Mouse (Mus musculus) R1 (cell line): Measurements from ENCODE around the gene 5031439G07Rik.

Experiments used
- DNase-seq: peaks from one replicate; pipeline ENCODE4 v3.0.0-alpha.2; 2018; ENCODE audit warnings: low read depth, low spot score

Gene 5031439G07Rik

DNA sequence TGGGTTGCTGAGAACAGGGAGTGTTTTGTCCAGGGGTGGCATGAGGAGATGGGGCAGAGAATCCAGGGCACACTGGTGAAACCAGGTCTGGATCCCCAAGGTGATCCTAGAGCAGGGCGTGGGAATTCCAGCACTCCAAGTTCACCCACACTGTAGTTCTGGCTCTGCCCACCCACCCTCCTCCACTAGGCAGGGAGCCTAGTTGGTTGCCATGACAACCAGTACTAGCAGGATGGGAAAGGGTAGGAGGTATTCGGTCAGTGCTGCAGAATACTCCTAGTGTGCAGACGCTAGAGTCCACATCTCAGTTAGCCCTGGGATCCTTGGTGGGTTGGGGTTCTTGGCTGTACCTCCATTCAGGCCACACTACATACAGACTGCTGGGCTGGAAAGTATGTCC lies 30.5 kb downstream of the 5031439G07Rik start:
- DNase-seq = peak; percentile 32

DNA sequence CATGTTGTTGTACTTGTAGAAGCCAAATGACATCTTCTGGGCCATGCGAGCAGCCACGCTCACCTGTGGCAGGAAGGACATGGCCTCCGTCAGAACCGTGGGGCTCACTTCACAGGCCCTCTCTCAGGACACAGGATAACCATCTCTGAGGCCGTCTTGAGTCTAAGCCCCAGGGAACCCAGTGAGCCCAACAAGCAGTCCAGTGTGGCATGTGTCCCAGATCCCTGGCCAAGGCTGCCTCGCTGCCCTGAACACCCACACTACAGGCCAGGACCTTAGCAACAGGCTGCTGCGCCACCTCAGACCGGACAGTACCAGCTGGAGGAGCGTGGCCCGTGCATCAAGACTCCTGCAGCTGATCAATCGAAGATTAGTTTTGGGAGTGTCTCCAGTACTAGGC lies 35.1 kb downstream of the 5031439G07Rik start:
- DNase-seq = no peak

DNA sequence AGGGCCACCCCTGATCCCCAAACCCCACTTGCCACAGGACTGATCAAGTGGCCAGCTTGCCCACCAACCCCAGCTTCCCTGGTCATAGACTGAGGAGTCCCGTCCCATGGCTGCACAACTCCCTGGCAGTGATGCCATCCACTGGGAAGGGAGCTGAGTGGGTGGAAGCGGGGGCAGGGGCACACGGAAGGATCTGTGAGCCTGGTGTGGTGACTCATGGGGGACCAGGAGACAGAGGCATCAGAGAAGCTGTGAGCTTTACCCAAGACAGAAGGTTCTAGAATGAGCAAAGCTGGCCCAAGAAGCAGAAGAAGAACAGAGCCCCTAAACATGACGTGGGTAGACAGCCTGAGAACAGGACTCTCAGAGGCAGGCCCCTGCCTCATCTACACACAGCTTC lies 38.3 kb downstream of the 5031439G07Rik start:
- DNase-seq = no peak

DNA sequence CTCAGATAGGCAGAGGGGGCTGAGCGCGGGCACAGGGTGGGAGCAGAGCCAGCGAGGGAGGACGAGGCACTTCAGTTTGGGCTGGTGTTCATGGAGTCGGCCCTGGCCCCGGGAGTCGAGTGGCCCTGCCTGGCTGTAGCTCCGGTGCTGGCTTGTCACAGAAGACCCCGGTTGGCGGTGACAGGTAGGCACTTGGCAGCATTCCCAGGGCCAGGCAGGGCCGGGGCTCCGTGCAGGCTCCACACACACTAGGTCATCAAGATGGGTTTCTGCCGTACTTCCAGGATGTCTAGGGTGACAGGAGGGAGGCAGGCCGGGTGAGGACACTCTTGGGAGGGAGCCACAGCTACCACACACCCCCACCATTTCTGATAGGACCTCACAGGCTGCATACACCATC lies 39.4 kb downstream of the 5031439G07Rik start:
- no peak for DNase-seq

DNA sequence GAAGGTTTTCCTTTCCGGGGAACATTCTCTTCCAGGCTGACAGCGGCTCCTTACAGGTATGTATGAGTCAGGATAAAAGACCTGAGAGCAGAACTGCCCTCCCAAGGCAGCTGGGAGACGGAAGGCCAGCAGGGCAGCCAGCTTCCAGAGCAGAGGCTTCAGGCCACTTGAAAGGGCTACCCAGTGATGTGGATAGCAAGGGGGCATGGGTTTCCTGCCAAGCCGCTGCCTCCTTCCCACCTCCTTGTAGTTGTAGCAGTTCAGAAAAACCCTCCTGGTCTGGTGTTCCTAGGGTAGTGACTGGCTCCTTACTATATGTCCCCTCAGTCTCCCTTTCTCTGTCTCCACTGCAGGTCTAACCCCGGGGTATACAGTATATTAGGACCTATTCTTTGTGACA lies 44.0 kb downstream of the 5031439G07Rik start:
- DNase-seq = no peak

DNA sequence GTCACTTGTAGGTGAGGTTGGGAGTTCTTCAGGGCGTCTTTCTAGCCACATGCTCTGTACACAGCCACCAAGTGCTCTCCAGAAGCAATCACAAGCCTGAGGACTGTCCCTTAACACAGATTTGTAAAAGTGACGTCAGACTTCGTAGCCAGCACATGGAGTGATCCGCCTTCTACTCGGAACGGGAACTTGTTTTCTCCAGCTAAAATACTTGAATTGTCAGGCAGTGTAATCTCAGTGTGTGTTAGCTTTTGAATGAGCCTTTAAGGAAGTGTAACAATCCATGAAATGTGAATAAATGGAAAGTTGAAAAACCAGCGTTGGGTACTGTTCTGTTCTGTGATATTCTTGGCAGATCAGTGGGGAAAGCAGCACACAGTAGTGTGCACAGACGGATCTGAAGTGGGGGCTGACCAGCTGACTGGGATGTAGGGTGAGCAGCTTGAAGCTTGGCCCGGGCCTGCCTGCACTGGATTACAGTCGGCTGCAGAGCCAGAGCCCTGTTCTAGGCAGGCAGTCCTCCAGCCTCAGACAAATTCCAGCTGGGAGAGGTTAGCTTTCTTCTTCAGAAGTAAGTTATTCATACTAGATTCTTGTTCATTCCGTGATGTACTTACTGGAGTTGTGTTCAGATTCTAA lies 45.6 kb downstream of the 5031439G07Rik start:
- DNase-seq = no peak

DNA sequence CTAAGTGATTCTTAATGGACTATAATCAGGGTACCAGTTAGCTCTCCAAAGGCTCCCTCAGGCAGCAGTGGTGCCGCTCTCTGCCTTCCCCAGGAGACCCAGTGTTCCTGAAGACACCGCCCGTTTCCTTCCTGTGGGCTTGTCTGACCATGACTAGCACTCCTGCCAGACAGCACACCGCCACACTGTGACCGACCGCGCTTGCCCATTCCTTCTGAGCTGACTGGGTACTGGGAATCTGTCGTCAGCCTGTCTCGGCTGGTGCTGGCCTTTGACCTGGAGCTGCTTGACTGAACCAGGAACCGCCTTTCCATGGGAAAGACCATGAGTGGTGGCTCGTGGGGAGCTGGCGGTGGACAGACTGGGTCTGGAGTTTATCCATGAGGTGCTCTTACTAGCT lies 48.2 kb downstream of the 5031439G07Rik start:
- peak; percentile 14 for DNase-seq

DNA sequence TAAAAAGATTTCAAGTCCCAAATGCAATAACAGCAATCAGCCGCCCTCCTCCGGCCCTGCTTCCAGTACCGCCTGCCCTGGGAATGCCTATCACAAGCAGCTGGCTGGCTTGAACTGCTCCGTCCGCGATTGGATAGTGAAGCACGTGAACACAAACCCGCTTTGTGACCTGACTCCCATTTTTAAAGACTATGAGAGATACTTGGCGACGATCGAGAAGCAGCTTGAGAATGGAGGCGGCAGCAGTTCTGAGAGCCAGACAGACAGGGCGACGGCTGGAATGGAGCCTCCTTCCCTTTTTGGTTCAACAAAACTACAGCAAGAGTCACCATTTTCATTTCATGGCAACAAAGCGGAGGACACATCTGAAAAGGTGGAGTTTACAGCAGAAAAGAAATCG lies 53.5 kb downstream of the 5031439G07Rik start:
- peak; percentile 27 for DNase-seq

DNA sequence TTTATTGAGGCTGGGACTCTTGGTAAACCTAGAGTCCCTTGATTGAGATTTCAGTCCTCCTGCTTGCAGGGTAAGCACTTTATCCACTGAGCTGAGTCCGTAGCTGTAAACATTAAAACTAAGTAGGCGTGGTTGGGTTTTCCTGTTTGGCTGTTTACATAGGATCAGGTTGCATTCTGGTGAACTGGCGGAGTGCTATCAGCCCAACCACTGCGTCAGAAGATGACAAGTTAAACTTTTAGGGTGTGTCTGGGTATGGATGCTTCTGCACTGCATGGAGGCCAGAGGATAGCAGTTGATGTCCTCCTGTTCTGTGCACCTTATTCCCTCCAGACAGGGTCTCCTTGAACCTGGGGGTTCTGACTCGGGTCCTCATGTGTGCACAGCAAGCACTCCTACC lies 56.0 kb downstream of the 5031439G07Rik start:
- peak; percentile 49 for DNase-seq

DNA sequence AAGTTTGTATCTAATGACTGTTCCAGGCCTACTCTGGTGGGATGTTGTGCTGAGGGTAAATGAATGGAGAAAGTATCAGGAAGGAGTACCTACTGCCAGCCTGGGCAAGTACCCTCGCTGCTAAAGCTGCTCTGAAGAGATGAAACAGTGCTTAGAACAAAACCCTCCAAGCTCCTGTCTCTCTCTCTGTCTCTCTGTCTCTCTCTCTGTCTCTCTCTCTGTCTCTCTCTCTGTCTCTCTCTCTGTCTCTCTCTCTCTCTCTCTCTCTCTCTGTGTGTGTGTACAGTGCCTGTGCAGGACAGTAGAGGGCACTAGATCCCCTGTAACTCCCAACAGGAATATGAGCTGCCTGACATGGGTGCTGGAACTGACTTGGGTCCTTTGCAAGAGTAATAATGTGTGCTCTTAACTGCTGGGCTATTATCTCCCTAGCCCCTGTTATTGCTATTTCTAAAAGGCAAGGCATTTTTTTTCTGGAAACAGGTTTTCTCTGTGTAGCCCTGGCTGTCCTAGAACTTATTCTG lies 62.8 kb downstream of the 5031439G07Rik start:
- DNase-seq = peak; percentile 39

DNA sequence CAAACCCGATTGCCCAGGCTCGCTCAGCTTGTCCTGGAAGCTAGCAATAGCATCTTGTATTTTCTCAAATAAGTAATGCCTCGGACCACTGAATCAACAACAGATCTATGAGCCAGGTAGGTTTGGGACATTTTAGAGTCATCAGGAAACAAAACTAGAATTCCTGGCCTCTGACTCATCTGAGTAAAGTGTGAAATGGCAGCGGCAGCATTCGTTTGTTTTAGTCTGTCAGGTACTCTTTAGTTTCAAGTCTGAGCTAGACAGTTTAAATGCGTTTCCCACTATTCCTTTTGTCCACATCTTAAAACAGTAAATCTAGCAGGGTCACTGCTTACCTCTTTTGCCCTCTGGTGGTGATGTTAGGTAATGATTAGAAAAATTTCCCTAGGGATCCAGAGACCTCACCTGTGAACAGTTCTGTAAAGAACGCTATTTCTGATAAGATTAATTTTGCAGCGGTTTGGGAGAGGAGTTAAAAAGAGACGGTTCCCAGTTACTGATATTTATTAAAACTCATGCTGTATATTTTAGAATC lies 63.5 kb downstream of the 5031439G07Rik start:
- peak; percentile 72 for DNase-seq

DNA sequence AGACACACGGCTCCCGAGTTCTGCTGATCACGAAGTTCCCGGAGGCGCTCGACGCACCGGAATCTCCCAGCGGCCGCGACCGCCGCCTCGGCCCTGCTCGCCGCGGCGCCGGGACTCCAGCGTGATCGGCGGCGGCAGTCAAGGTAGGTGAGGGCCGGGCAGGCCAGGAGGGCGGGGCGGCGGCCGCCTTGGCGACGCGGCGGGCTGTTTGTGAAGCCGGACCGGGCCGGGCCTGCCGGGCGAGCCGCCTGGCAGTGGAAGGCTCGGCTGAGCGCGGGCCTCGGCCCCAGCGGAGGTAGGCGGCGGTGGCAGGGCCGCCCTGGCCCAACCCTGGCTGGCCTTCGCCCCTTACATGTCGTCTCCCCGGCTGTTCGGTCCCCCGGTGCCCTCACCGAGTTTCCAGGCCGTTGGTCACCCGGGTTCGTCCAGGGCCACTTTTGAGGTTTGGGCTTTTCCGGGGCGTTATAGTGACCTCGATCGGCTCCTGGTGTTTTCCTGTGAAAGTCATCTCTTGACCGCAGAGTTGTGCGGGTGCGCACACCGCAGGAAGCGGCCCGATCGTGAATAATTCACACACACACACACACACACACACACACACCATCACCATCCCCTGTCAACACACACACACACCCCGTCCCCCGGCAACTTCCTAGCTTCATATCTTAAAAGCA lies 64.7 kb downstream of the 5031439G07Rik start:
- DNase-seq = peak; percentile 28

DNA sequence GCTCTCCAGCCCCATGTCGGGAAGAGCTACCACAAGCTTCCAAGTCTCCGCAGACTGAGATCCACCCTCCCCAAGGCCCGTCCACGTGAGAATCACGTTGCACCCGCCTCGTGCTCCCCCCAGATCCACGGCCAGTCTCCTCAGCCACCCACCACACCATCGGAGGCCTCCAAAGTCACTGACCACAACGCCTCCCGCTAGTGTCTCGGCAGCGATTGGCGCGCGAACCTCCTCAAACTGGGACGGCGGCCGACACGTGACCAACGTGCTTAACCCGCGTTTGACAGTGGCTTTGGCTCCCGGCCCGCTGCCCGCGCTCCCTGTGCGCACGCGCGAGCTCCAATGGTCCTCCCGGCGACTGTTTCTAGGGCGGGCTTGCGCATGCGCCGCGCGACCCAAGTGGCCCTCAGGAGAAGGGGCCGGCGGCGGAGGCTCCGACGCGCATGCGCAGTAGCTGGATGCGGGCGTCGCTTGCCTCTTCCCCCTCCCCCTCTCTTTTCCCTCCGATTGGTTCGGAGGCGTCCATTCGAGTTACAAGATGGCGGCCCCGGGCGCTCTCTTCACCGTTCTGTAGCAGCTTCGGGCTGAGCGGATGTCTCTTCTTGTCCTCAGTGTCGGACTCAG lies 65.4 kb downstream of the 5031439G07Rik start, which contains the start of gene Nup50:
TSS of gene Nup50 (plus strand) at position 528 of the 624 bp plus-strand sequence.
- peak; percentile 99 for DNase-seq

DNA sequence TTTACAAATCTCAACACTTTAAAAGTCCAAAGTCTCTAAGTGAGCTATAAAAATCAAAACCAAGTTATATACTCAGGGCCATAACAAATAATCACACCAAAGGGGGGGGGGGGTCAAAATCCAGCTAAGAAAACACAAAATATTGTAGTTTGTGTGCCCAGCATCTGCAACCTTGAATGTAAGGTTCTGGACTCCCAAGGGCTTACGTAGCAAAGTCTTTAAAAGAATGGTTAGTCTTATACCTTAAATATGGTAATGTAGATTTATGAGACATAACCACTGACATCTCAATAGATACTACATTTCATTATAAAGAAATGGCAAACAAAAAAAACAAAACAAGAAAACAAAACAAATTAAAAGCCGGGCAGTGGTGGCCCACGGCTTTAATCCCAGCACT lies 68.4 kb downstream of the 5031439G07Rik start, which contains the start of gene Gm29666:
TSS of gene Gm29666 (minus strand) at position 101 of the 400 bp plus-strand sequence.
- DNase-seq = no peak

DNA sequence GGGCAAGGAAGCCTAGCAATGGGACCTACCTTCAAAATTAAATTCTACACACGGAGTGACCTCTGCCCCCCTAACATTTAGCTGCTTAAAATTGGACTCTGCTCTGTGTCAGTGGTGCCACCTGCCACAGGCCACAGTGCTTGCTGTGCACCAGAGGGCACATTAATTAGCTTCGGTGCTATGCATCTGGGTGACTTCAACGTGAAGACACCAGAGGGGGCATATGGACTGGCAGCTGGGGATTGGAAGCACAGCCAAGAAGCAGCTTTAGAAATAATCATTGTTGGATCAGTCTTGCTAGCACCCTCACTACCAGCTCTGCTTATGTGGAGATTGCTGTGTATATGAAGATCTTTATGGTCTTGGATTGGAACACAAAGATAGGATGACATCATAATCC lies 75.2 kb downstream of the 5031439G07Rik start:
- no peak for DNase-seq

DNA sequence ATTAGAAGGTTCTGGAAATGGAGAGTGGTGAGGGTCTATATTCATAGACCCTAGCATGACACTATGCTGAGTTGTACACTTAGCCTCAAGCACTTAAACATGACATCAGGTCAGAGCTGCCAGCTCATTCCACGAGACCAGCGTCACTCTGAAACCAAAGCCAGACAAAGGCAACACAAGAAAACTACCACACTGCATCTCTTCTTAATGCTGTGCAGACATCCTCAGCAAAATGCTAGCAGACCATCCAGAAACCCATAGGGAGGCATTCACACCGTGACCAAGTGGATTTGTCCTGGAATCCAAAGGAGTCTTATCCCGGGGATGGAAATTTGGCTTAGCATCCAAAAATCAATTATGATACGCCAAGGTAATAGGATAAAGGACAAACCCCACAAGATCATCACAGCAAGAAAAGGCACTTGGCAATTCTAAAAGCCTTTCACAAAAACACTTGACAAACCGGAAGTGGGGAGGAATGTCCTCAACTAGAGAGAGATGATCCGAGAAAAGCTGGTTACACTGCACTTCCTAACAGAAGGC lies 84.4 kb downstream of the 5031439G07Rik start:
- DNase-seq = no peak

DNA sequence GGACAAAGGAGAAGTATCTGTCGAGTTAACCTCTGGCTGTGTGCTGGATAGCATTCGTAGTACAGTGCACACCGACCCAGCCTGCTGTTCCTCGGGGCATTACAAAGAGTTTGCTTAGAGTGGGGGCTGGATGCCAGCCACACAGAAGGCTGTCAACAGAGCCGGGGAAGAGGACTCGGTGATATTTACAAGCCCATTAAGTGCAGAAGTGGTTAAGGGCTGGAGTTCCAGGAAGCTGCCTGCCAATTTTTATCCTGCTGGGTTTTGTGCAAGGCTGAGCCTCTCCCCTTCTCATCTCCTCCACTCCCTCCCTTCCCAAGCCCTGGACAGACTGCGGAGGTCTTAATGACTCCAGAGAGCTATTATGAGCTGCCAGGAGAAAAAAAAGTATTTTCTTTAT lies 90.3 kb downstream of the 5031439G07Rik start:
- no peak for DNase-seq

DNA sequence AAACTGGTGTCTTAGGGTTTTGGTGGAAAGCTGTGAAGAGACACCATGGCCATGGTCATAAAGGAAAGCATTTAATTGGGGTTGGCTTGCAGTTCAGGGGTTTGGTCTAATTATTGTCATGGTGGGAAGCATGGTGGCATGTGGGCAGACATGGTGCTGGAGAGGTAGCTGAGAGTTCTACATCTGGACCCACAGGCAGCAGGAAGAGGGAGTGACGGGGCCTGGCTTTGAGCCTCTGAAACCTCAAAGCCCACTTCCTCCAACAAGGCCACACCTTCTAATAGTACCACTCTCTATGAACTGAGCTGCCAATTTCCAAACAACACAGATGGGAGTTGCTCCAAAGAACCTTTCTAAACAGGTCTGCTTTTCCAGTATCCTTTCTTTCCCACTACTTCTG lies 91.7 kb downstream of the 5031439G07Rik start:
- no peak for DNase-seq

DNA sequence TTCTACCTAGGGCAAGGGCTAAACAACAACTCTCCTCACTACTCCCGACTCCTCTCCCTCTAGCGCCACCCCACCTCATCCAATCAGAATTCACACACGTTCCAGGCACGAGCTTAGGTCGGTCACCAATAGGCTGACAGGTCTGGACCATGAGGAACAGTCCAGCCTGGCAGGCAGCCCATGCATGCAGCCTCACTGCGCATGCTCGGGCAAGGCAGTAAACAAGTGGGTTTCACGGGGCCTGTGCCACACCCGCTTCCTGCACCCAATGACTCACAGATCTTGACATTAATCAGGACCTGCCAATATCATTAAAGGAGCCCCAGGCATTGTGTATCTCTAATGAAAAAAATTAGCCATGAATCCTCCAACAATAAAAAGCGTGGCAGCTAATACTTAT lies 92.1 kb downstream of the 5031439G07Rik start:
- DNase-seq = peak; percentile 51
